Mouse (Mus musculus) small intestine, adult 2 months (tissue): ENCODE measurements around the gene Nr5a1. TPM values are rescaled to one million over a fixed set of nuclear protein-coding genes. Genes with fewer than 3 reads are reported as not detected.
A peak's percentile ranks its signal among the peaks of the same experiment; 100 is the strongest.

ENCODE experiments used
- H3K27ac ChIP-seq: fragments of 200-500 bp; 2 replicates; pipeline ENCODE4 v1.5.1; 2012; ENCODE audit warnings: low read depth, low read length, control low read depth, inconsistent platforms; ENCODE audit not compliant: insufficient read depth
- H3K27me3 ChIP-seq: fragments of 200-500 bp; 2 replicates; pipeline ENCODE4 v1.6.1; 2012; ENCODE audit warnings: mild to moderate bottlenecking, moderate library complexity, low read length, inconsistent platforms; ENCODE audit not compliant: control insufficient read depth, insufficient read depth
- H3K36me3 ChIP-seq: fragments of 200-500 bp; 2 replicates; pipeline ENCODE4 v1.6.1; 2012; ENCODE audit warnings: mild to moderate bottlenecking, low read length, control low read depth, inconsistent platforms; ENCODE audit not compliant: control insufficient read depth, insufficient read depth
- H3K4me1 ChIP-seq: fragments of 200-500 bp; 2 replicates; pipeline ENCODE4 v1.6.1; 2012; ENCODE audit warnings: low read length, inconsistent platforms, mixed read lengths; ENCODE audit not compliant: control insufficient read depth, insufficient read depth, insufficient read length
- H3K4me3 ChIP-seq: fragments of 200-500 bp; 2 replicates; pipeline ENCODE4 v1.5.1; 2012; ENCODE audit warnings: low read depth, mild to moderate bottlenecking, control low read depth, inconsistent platforms, low read length, moderate library complexity
- CTCF ChIP-seq: fragments of 200-500 bp; IDR thresholded peaks from 2 replicates; pipeline ENCODE4 v1.5.1; 2012; ENCODE audit warnings: low read depth, mild to moderate bottlenecking, control low read depth, inconsistent platforms, low read length, moderate library complexity, mixed read lengths; ENCODE audit not compliant: insufficient replicate concordance, insufficient read length; ENCODE audit errors: extremely low read depth
- POLR2A ChIP-seq: fragments of 200-500 bp; IDR thresholded peaks from 2 replicates; pipeline ENCODE4 v1.6.1; 2012; ENCODE audit warnings: low read depth, mild to moderate bottlenecking, control low read depth, inconsistent platforms, low read length, moderate library complexity
- WGBS: fragments of 180-500 bp; shearing (Covaris S2); methylation state at CpG from one replicate; pipeline ENCODE4 v1.1.7; 2018; 5-methylcytosine and 5-hydroxymethylcytosine counted together
- polyA plus RNA-seq: library from polyadenylated mRNA; depleted of rRNA; stranded (reverse); fragments of >200 nt; gene quantifications from 2 replicates; pipeline ENCODE4 v1.2.3, GENCODE M21; 2012; rRNA removed

Gene Nr5a1
- polyA plus RNA-seq, 1 experiment: 0.15 TPM

DNA sequence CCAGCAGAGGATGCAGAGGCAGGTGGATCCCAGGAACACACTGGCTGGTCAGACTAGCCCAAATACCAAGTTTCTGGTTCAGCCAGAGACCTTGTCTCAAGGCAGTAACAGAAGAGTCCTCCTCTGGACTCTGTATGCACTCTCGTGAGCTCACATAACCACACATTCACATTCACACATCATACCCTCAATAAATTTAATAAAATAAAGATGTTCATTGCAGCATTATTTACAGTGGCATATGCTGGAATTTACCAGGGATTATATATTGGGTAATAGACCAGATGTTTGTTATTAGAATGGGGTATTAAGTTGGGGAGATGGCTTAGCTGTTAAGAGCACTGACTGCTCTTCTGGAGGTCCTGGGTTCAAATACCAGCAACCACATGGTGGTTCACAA lies 64.0 kb downstream of the Nr5a1 start:
- Histone ChIP-seq H3K4me3 (no peak overlapping the region), H3K4me1 (no peaks in the 10 kb centered on the region), H3K27ac (no peak overlapping the region), H3K27me3 (no peaks in the 10 kb centered on the region), H3K36me3 (no peaks in the 10 kb centered on the region)
- WGBS: 65% methylated on average over 1 of the region's 1 CpGs
- no peak for TF ChIP-seq CTCF
- no peak for TF ChIP-seq POLR2A

DNA sequence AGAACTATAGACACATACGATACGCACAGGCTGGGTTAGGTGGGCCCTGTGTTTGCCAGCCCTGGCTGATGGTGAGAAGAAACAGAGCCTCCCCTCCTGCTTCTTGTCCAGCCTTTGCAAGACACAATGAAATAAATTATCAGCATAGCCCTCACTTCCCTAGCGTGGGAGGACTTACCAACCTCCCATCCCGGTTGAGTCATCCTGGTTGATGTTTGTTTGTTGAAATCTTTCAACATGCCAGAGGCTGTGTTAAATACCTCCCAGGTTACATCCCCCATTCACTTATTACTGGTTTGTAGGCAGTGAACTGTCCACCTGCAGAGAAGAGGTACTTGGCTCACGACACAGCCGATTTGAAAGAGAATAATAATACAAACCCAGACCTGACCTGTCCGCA lies 66.7 kb downstream of the Nr5a1 start:
- TF ChIP-seq POLR2A (no peak), CTCF (no peak)
- WGBS: 82% methylated on average over 7 of the region's 7 CpGs
- H3K27me3 ChIP-seq: no peaks in the 10 kb centered on the region
- no peak overlapping the region for H3K27ac ChIP-seq
- H3K36me3 ChIP-seq: no peaks in the 10 kb centered on the region
- H3K4me3 ChIP-seq: no peak overlapping the region
- H3K4me1 ChIP-seq: peaks cover 3% of the 10 kb centered on the region; the same call in 1 of the 2 replicates

DNA sequence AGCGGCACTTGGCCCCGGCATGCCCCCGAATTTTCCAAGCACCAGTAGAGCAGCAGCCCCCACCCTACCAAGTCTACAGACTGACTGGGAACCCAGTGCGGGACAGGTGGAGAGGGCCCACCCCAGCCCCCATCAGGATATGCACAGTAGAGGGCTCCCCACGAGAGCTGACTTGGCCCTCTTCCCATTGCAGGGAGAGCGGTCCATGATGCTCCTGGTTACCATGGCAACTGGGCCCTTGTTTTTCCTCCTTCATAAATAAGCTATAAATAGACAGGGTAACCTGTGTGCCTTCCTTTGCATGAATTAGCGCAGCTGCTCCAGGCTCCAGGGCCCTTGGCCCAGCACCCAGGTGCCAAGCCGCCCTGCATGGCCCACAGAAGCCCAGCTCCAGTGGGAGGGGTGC lies 67.1 kb downstream of the Nr5a1 start:
- Histone ChIP-seq H3K4me3 (no peak overlapping the region), H3K4me1 (peaks cover 3% of the 10 kb centered on the region; the same call in 1 of the 2 replicates), H3K27ac (no peak overlapping the region), H3K36me3 (no peaks in the 10 kb centered on the region), H3K27me3 (no peaks in the 10 kb centered on the region)
- 71% methylated on average over 8 of the region's 8 CpGs for WGBS
- no peak for TF ChIP-seq POLR2A

DNA sequence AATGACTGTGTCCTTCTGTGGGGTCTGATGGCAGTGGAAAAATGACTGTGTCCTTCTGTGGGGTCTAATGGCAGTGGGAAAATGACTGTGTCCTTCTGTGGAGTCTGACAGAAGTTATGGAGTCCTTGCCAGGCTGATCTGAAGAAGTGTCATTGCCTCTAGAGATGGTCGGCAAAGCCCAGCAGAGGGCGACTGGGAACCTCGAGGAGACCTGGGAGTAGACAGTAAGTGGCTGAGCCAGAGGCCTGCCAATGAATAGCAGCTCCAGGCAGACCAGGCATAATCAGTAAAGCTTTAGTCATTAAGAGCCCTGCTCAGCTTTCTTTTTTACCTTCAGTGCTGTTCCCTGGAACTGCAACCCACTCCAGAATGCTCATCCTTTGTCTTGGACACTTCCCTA lies 68.4 kb downstream of the Nr5a1 start:
- Histone ChIP-seq H3K36me3 (peaks cover 9% of the 10 kb centered on the region), H3K27me3 (no peaks in the 10 kb centered on the region), H3K4me3 (no peak overlapping the region), H3K27ac (no peak overlapping the region), H3K4me1 (peaks cover 3% of the 10 kb centered on the region; the same call in 1 of the 2 replicates)
- 0% methylated on average over 3 of the region's 3 CpGs for WGBS
- TF ChIP-seq CTCF: peak; percentile 61; the same call in 1 of the 2 replicates
- TF ChIP-seq POLR2A: no peak

DNA sequence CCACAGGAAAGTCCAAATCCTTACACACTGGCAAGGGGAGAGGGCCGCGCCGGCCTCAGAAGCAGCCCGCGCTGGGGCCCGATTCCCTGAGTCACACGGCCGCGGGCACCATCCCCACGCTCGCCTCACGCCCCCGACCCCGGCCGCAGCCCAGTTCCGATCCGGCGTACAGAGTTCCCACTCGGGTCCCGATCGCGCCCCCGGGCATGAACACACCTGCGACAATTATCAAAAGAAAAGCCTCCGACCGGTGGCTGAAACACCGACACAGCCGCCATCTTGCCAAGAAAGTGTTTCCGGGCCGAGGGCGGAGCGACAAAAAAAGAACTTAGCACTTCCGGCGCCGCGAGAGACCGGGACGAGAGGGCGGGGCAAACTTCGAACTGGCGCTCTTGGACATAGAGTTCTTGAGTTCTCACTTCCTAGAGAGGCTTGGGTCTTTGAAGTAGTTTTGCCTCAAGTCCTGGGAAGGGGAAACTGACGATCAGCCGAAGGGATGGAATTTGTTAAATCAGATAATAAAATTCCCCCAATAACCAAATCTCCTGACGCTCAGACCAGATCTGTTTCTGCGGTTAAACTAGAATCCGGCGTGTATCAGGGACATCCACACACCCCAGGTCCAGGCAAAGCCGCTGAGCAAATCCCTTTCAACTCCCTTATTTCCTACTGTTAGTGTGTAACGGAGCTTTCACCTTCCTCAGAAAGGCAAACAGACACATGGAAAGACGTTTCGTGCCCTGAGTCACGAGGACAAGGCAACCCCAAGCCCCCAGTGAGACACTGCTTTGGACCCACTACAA lies 70.5 kb downstream of the Nr5a1 start, which contains the start of gene Psmb7:
Gene Psmb7 (minus strand): TSS at position 463 of the 803 bp plus-strand sequence.
- TF ChIP-seq POLR2A (no peak), CTCF (no peak)
- Histone ChIP-seq H3K4me1 (peaks cover 3% of the 10 kb centered on the region; the same call in 1 of the 2 replicates), H3K36me3 (peaks cover 21% of the 10 kb centered on the region), H3K27ac (no peak within 1 kb of the TSS), H3K4me3 (peak within 1 kb of the TSS; percentile 82), H3K27me3 (no peaks in the 10 kb centered on the region)
- WGBS: 2% methylated on average over 52 of the region's 52 CpGs

Other genes starting within 250 kb of the Nr5a1 start
- gene Nek6, start 202.9 kb downstream of the Nr5a1 start, polyA plus RNA-seq: 24.6 and 173 TPM in 2 replicates
- gene Psmb7, start 70.5 kb downstream of the Nr5a1 start, polyA plus RNA-seq: 15.4 and 28.4 TPM in 2 replicates
- gene Nr6a1, start 213.1 kb upstream of the Nr5a1 start, polyA plus RNA-seq: 1.8 and 7.2 TPM in 2 replicates
- gene Olfml2a, start 217.4 kb upstream of the Nr5a1 start, polyA plus RNA-seq: 0.62 and 1.5 TPM in 2 replicates